Mouse (Mus musculus) CH12.LX (cell line): ENCODE results near the gene Agxt. TPM values are rescaled to one million over a fixed set of nuclear protein-coding genes. Genes with fewer than 3 reads are reported as not detected.

Source experiments
- DNase-seq: peaks from one replicate; pipeline ENCODE4 v3.0.0-alpha.2; 2013; ENCODE audit errors: extremely low read depth
- H3K27ac ChIP-seq: 2 replicates; pipeline ENCODE4 v1.5.1; 2012; ENCODE audit warnings: low read depth, mild to moderate bottlenecking, control low read depth, moderate library complexity; ENCODE audit not compliant: insufficient read depth
- H3K27me3 ChIP-seq: replicated peaks from 2 replicates; pipeline ENCODE3; 2012; ENCODE audit warnings: inconsistent platforms
- H3K36me3 ChIP-seq, 2 experiments: replicated peaks in 1 of 2; 2 replicates each; pipeline versions ENCODE3 to v1.6.1; 2012; ENCODE audit warnings: inconsistent platforms in 1 of 2, low read length in 1 of 2, mild to moderate bottlenecking in 1 of 2, mixed read lengths in 1 of 2, moderate library complexity in 1 of 2; ENCODE audit not compliant: control insufficient read depth in 1 of 2, insufficient read depth in 1 of 2
- H3K4me1 ChIP-seq, 2 experiments: 2 replicates each; pipeline ENCODE4 v1.6.1; 2012; ENCODE audit warnings: inconsistent platforms in 1 of 2, moderate library complexity in 1 of 2; ENCODE audit not compliant: insufficient read depth in 2 of 2, control insufficient read depth in 1 of 2
- H3K4me2 ChIP-seq: 2 replicates; pipeline ENCODE4 v1.6.1; 2012; ENCODE audit warnings: low read depth, mild to moderate bottlenecking, control low read depth; ENCODE audit not compliant: poor library complexity, insufficient read depth, severe bottlenecking
- H3K4me3 ChIP-seq, 3 experiments: fragments of 150-350 bp in 1 of 3; sonication (generic) in 1 of 3; replicated peaks in 1 of 3; 2 replicates each; pipeline versions ENCODE3 to v1.5.1; 2011 to 2012; ENCODE audit warnings: low read depth in 2 of 3, low read length in 2 of 3, mild to moderate bottlenecking in 2 of 3, moderate library complexity in 2 of 3, control low read depth in 1 of 3, improper control_type of control experiment in 1 of 3, inconsistent platforms in 1 of 3, mixed read lengths in 1 of 3; ENCODE audit not compliant: poor library complexity in 1 of 3
- H3K79me2 ChIP-seq: replicated peaks from 2 replicates; pipeline ENCODE4 v1.6.1; 2012; ENCODE audit warnings: mild to moderate bottlenecking, moderate library complexity; ENCODE audit not compliant: control insufficient read depth, poor library complexity, insufficient read depth, severe bottlenecking; ENCODE audit errors: extremely low read depth
- H3K9ac ChIP-seq: 2 replicates; pipeline ENCODE4 v1.6.1; 2012; ENCODE audit warnings: low read depth, mild to moderate bottlenecking, control low read depth, moderate library complexity; ENCODE audit not compliant: insufficient read depth
- H3K9me3 ChIP-seq: replicated peaks from 2 replicates; pipeline ENCODE3; 2012; ENCODE audit warnings: low read length, inconsistent platforms, mixed read lengths
- BHLHE40 ChIP-seq: IDR thresholded peaks from 2 replicates; pipeline ENCODE4 v1.6.1; 2011; ENCODE audit warnings: mild to moderate bottlenecking, low read depth, low read length, improper control_type of control experiment
- CHD2 ChIP-seq: IDR thresholded peaks from 2 replicates; pipeline ENCODE4 v1.6.1; 2011; ENCODE audit warnings: low read length, improper control_type of control experiment
- CTCF ChIP-seq, 2 experiments: IDR thresholded peaks in 1 of 2; conservative IDR thresholded peaks in 1 of 2; 2 replicates each; pipeline ENCODE4 v1.5.1; 2011 to 2012; ENCODE audit warnings: low read depth in 2 of 2, low read length in 2 of 2, improper control_type of control experiment in 1 of 2, inconsistent platforms in 1 of 2, mild to moderate bottlenecking in 1 of 2, moderate library complexity in 1 of 2
- E2F4 ChIP-seq: IDR thresholded peaks from 2 replicates; pipeline ENCODE4 v1.6.1; 2011; ENCODE audit warnings: low read depth, low read length, improper control_type of control experiment; ENCODE audit not compliant: insufficient replicate concordance
- ELF1 ChIP-seq: IDR thresholded peaks from 2 replicates; pipeline ENCODE4 v1.6.1; 2014; ENCODE audit warnings: low read depth, mild to moderate bottlenecking, inconsistent platforms, low read length, improper control_type of control experiment
- ETS1 ChIP-seq: conservative IDR thresholded peaks from 2 replicates; pipeline ENCODE4 v1.6.1; 2012; ENCODE audit warnings: low read depth, mild to moderate bottlenecking, inconsistent platforms, low read length, improper control_type of control experiment, moderate library complexity
- GABPA ChIP-seq: IDR thresholded peaks from 2 replicates; pipeline ENCODE4 v1.6.1; 2012; ENCODE audit warnings: low read depth, low read length, improper control_type of control experiment, inconsistent platforms; ENCODE audit not compliant: insufficient replicate concordance
- JUND ChIP-seq: conservative IDR thresholded peaks from 2 replicates; pipeline ENCODE4 v1.6.1; 2011; ENCODE audit warnings: low read depth, low read length, improper control_type of control experiment
- MAFK ChIP-seq: IDR thresholded peaks from 2 replicates; pipeline ENCODE4 v1.6.1; 2011; ENCODE audit warnings: low read length, improper control_type of control experiment; ENCODE audit not compliant: insufficient replicate concordance
- MAX ChIP-seq: IDR thresholded peaks from 2 replicates; pipeline ENCODE4 v1.6.1; 2011; ENCODE audit warnings: low read length, improper control_type of control experiment
- MAZ ChIP-seq: IDR thresholded peaks from 2 replicates; pipeline ENCODE4 v1.6.1; 2012; ENCODE audit warnings: low read depth, mild to moderate bottlenecking, inconsistent platforms, low read length, improper control_type of control experiment, moderate library complexity
- MXI1 ChIP-seq: IDR thresholded peaks from 2 replicates; pipeline ENCODE4 v1.6.1; 2011; ENCODE audit warnings: mild to moderate bottlenecking, low read depth, low read length, improper control_type of control experiment
- MYC ChIP-seq: IDR thresholded peaks from 2 replicates; pipeline ENCODE4 v1.6.1; 2011; ENCODE audit warnings: low read depth, mild to moderate bottlenecking, improper control_type of control experiment, low read length
- NELFE ChIP-seq: IDR thresholded peaks from 2 replicates; pipeline ENCODE4 v1.6.1; 2011; ENCODE audit warnings: low read depth, low read length, improper control_type of control experiment
- PAX5 ChIP-seq: IDR thresholded peaks from 2 replicates; pipeline ENCODE4 v1.6.1; 2012; ENCODE audit warnings: low read length, inconsistent platforms, mixed read lengths
- POLR2A ChIP-seq: IDR thresholded peaks from 2 replicates; pipeline ENCODE4 v1.6.1; 2011; ENCODE audit warnings: low read depth, mild to moderate bottlenecking, improper control_type of control experiment, low read length
- POLR2AphosphoS2 ChIP-seq: IDR thresholded peaks from 2 replicates; pipeline ENCODE4 v1.6.1; 2011; ENCODE audit warnings: low read depth, low read length, improper control_type of control experiment
- RAD21 ChIP-seq: IDR thresholded peaks from 2 replicates; pipeline ENCODE4 v1.6.1; 2011; ENCODE audit warnings: low read depth, mild to moderate bottlenecking, low read length, improper control_type of control experiment, moderate library complexity
- RCOR1 ChIP-seq: conservative IDR thresholded peaks from 2 replicates; pipeline ENCODE4 v1.6.1; 2012; ENCODE audit warnings: low read depth, mild to moderate bottlenecking, inconsistent platforms, low read length, improper control_type of control experiment
- SIN3A ChIP-seq: IDR thresholded peaks from 2 replicates; pipeline ENCODE4 v1.6.1; 2012; ENCODE audit warnings: low read length, improper control_type of control experiment, inconsistent platforms
- TBP ChIP-seq: conservative IDR thresholded peaks from 2 replicates; pipeline ENCODE4 v1.6.1; 2011; ENCODE audit warnings: low read depth, low read length, improper control_type of control experiment
- TCF12 ChIP-seq: IDR thresholded peaks from 2 replicates; pipeline ENCODE4 v1.6.1; 2014; ENCODE audit warnings: low read depth, mild to moderate bottlenecking, inconsistent platforms, low read length, improper control_type of control experiment
- UBTF ChIP-seq: IDR thresholded peaks from 2 replicates; pipeline ENCODE4 v1.6.1; 2012; ENCODE audit warnings: low read depth, mild to moderate bottlenecking, inconsistent platforms, low read length, improper control_type of control experiment, moderate library complexity
- USF1 ChIP-seq: IDR thresholded peaks from 2 replicates; pipeline ENCODE4 v1.6.1; 2014; ENCODE audit warnings: low read depth, mild to moderate bottlenecking, inconsistent platforms, low read length, improper control_type of control experiment
- USF2 ChIP-seq: conservative IDR thresholded peaks from 2 replicates; pipeline ENCODE4 v1.6.1; 2011; ENCODE audit warnings: low read depth, low read length, improper control_type of control experiment
- ZC3H11A ChIP-seq: IDR thresholded peaks from 2 replicates; pipeline ENCODE4 v1.6.1; 2012; ENCODE audit warnings: low read depth, mild to moderate bottlenecking, inconsistent platforms, low read length, improper control_type of control experiment
- ZKSCAN1 ChIP-seq: IDR thresholded peaks from 2 replicates; pipeline ENCODE4 v1.6.1; 2012; ENCODE audit warnings: low read depth, inconsistent platforms, low read length, improper control_type of control experiment, borderline replicate concordance
- dilution Hi-C: fragments of 300-500 bp; cut with MboI; formaldehyde crosslinking; loops from 2 replicates; pipeline ENCODE4 v1.14.3; 2020; ENCODE audit warnings: low sequenced_read_pairs; ENCODE audit not compliant: extremely low pct_unique_long_range_greater_than_20kb, extremely low pct_ligation_motif_present
- in situ Hi-C: fragments of 300-500 bp; cut with MboI; formaldehyde crosslinking; loops from 3 replicates; pipeline ENCODE4 v1.14.3; 2019; ENCODE audit warnings: low sequenced_read_pairs, low pct_ligation_motif_present, low pct_unique_long_range_greater_than_20kb, mixed read lengths
- polyA plus RNA-seq: library from polyadenylated mRNA; unstranded; fragments of >175 nt; gene quantifications from 2 replicates; pipeline ENCODE4 v1.2.1, GENCODE M21; 2012; ENCODE audit warnings: low read depth; ENCODE audit not compliant: insufficient read length
- total RNA-seq, 2 experiments: library from RNA; depleted of rRNA; stranded (reverse); fragments of 300-350 nt in 1 of 2; fragments of >200 nt in 1 of 2; gene quantifications; 2 replicates each; pipeline ENCODE4 v1.2.3; 2012 to 2014

Agxt gene
- total and polyA plus RNA-seq, 3 experiments: not detected

DNA sequence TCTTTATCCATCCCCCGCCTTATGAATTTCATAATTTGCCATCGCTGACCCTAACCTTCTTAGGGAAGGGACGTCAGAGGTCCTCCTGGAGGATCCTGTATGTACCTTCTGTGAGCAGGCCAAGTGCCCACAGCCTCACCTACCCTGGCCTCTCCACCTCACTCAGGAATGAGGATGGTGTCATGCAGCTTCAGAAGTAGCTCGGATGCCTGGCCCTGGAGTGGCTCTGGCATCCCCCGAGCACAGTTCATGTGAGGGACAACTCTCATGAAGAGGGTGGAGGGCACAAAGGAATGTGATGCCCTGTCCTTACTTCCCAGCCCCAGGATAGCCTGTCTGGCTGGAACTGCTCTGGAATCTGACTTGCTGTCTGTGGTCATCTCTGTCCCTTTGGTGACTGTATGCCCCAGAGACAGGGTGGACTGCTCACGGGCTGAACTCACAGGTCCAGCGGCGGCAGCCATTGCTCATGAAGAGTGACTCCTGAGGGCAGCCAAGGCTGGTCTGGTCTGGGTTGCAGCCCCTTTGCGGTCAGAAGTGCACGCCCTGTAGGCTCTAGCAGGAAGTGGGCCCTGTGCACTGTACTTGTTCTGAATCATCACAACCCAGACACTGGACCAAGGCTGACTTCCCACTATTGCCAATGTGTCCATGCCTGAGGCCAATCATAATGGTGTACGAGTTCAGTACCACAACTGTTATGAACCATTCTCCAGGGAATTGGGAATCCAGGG lies 31.5 kb downstream of the Agxt start:
- Histone ChIP-seq H3K4me2 (no peak overlapping the region), H3K4me3 (no peak overlapping the region), H3K9ac (no peak overlapping the region), H3K36me3 (no peaks in the 10 kb centered on the region), H3K4me1 (peaks cover 0 to 5% of the 10 kb centered on the region in 2 experiments; a peak in 1 of 4 replicates), H3K79me2 (no peaks in the 10 kb centered on the region), H3K9me3 (no peaks in the 10 kb centered on the region), H3K27ac (no peak overlapping the region), H3K27me3 (peaks cover 98% of the 10 kb centered on the region)
- in situ Hi-C loops: no loop called here
- TF ChIP-seq JUND (no peak), MAFK (no peak), UBTF (no peak), GABPA (no peak), ELF1 (no peak), MAX (no peak), POLR2AphosphoS2 (no peak), MYC (no peak), MAZ (no peak), PAX5 (no peak), TBP (no peak), ETS1 (no peak), CTCF (conservative IDR thresholded peaks at IDR 0.05 in 1 of 2, IDR thresholded peaks at IDR 0.05 in 1 of 2; ENCODE audit: low read depth in 2 of 2, low read length in 2 of 2) (no peak), RCOR1 (no peak), RAD21 (no peak), ZKSCAN1 (no peak), E2F4 (no peak), POLR2A (no peak)
- DNase-seq: no peak
- dilution Hi-C loops: no loop called here

DNA sequence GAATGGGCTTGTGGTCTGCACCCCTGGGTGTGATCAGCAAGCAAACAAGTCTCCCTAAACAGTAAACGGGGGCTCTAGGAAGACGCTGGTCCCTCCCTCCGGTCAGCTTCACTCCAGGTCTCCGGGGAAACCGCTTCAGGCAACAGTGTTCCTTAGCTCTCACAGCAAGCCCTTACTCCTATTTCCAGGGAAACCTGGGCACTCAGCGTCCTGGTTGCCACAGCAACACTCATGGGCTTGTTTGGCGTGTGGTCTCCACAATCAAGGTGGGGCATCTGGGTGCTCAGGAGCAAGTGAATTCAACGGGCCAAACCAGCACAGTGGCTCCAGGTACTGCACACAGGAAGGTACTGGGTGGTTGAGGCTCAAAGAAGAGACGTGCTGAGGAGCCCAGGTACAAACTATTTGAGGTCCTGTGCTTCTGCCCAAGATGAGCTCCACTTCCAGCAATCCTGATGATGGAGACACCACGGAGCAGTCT lies 33.3 kb downstream of the Agxt start, which contains the start of gene Crocc2:
Gene Crocc2 (plus strand): TSS at position 431 of the 481 bp plus-strand sequence.
- no peak within 1 kb of the TSS for H3K4me2 ChIP-seq
- no peak within 1 kb of the TSS for H3K4me3 ChIP-seq
- no peaks in the 10 kb centered on the region for H3K9me3 ChIP-seq
- no peak for DNase-seq
- TF ChIP-seq USF1 (no peak), BHLHE40 (no peak), ZC3H11A (no peak), ELF1 (no peak), MAZ (no peak), USF2 (no peak), POLR2AphosphoS2 (no peak), RAD21 (no peak), TBP (no peak), SIN3A (no peak), TCF12 (no peak), MXI1 (no peak), NELFE (no peak), CHD2 (no peak)
- in situ Hi-C loops: no loop called here
- no peak within 1 kb of the TSS for H3K9ac ChIP-seq
- dilution Hi-C loops: no loop called here
- H3K27ac ChIP-seq: no peak within 1 kb of the TSS
- no peaks in the 10 kb centered on the region for H3K79me2 ChIP-seq
- no peaks in the 10 kb centered on the region for H3K4me1 ChIP-seq
- no peaks in the 10 kb centered on the region for H3K36me3 ChIP-seq
- H3K27me3 ChIP-seq: peaks cover 95% of the 10 kb centered on the region
